Mouse (Mus musculus) forebrain, embryonic 10.5 days (tissue): ENCODE results near the gene Slc32a1. TPM values are rescaled to one million over a fixed set of nuclear protein-coding genes. Genes with fewer than 3 reads are reported as not detected.

Experiments used
- DNase-seq: peaks from one replicate; pipeline ENCODE4 v3.0.0-alpha.2; 2017; ENCODE audit warnings: low spot score; ENCODE audit errors: extremely low spot score
- H3K27ac ChIP-seq: fragments of 300-500 bp; sonication (generic); 2 replicates; pipeline ENCODE4 v1.5.1; 2016; ENCODE audit warnings: mild to moderate bottlenecking
- H3K27me3 ChIP-seq: fragments of 300-500 bp; sonication (generic); 2 replicates; pipeline ENCODE4 v1.6.1; 2016; ENCODE audit warnings: mild to moderate bottlenecking; ENCODE audit not compliant: poor library complexity, severe bottlenecking
- H3K36me3 ChIP-seq: fragments of 300-500 bp; sonication (generic); replicated peaks from 2 replicates; pipeline ENCODE4 v1.6.1; 2016; ENCODE audit warnings: mild to moderate bottlenecking, moderate library complexity
- H3K4me1 ChIP-seq: fragments of 300-500 bp; sonication (generic); 2 replicates; pipeline ENCODE4 v1.6.1; 2016
- H3K4me3 ChIP-seq: fragments of 300-500 bp; sonication (generic); 2 replicates; pipeline ENCODE4 v1.5.1; 2016; ENCODE audit warnings: mild to moderate bottlenecking, moderate library complexity
- H3K9me3 ChIP-seq: fragments of 300-500 bp; sonication (generic); 2 replicates; pipeline ENCODE4 v1.6.1; 2016; ENCODE audit warnings: mild to moderate bottlenecking, moderate library complexity
- WGBS: fragments of 180-500 bp; shearing (Covaris S2); methylation state at CpG from one replicate; pipeline ENCODE4 v1.1.7; 2016; 5-methylcytosine and 5-hydroxymethylcytosine counted together
- microRNA counts: library from miRNA; unstranded; fragments of <30 nt; microRNA quantifications from one replicate; lab custom pipeline; 2017
- microRNA-seq: library from miRNA; unstranded; fragments of <30 nt; microRNA quantifications from one replicate; pipeline ENCODE4, GENCODE M21; 2017
- polyA plus RNA-seq: library from polyadenylated mRNA; unstranded; fragments of >200 nt; fragmentation: Nextera tagmentation; extraction: Ambion mirVana; gene quantifications from 2 replicates; pipeline ENCODE4 v1.2.1, GENCODE M21; 2016

Gene Slc32a1
- polyA plus RNA-seq, 1 experiment from 2014 or later = 0.47 TPM

GRCm38 (mm10) chr2:158651159-158651908 is 40.8 kb downstream of the Slc32a1 start:
- Histone ChIP-seq H3K27ac (no peak overlapping the region), H3K9me3 (no peaks in the 10 kb centered on the region), H3K36me3 (no peaks in the 10 kb centered on the region), H3K27me3 (no peaks in the 10 kb centered on the region), H3K4me3 (no peak overlapping the region), H3K4me1 (peaks cover 9% of the 10 kb centered on the region; the same call in 1 of the 2 replicates)
- 63% methylated on average over 7 of the region's 7 CpGs for WGBS
- DNase-seq = no peak

DNA sequence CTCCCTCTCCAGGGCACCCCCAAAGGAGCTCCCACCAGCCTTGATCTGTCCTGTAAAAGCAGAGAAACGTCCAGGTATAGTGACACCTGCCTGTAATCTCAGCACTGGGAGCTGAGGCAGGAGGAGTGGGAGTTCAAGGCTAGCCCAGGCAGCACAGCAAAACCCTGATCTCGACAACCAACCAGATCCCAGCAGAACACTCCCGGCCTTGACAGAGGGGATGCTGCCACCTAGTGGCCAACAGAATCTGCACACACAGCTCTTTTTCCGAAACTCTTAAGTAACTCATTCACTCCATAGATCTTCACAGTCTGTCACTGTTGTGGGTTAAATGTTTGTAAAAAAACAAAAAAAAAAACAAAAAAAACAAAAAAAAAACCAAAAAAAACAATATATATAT is 42.4 kb downstream of the Slc32a1 start:
- Histone ChIP-seq H3K36me3 (no peaks in the 10 kb centered on the region), H3K9me3 (no peaks in the 10 kb centered on the region), H3K27me3 (no peaks in the 10 kb centered on the region), H3K4me1 (peaks cover 9% of the 10 kb centered on the region; the same call in 1 of the 2 replicates), H3K27ac (no peak overlapping the region), H3K4me3 (no peak overlapping the region)
- WGBS = 9% methylated on average over 4 of the region's 4 CpGs
- DNase-seq = peak; percentile 75

GRCm38 (mm10) chr2:158654717-158655116 is 44.1 kb downstream of the Slc32a1 start:
- no peaks in the 10 kb centered on the region for H3K27me3 ChIP-seq
- no peaks in the 10 kb centered on the region for H3K9me3 ChIP-seq
- H3K27ac ChIP-seq = no peak overlapping the region
- H3K36me3 ChIP-seq = no peaks in the 10 kb centered on the region
- WGBS = 89% methylated on average over 9 of the region's 9 CpGs
- no peak overlapping the region for H3K4me3 ChIP-seq
- no peak for DNase-seq
- H3K4me1 ChIP-seq = peaks cover 9% of the 10 kb centered on the region; the same call in 1 of the 2 replicates

- H3K9me3 ChIP-seq = no peaks in the 10 kb centered on the region
- no peak for DNase-seq
- 83% methylated on average over 4 of the region's 4 CpGs for WGBS
- no peak overlapping the region for H3K4me3 ChIP-seq
- H3K4me1 ChIP-seq = peaks cover 9% of the 10 kb centered on the region; the same call in 1 of the 2 replicates
- H3K27ac ChIP-seq = no peak overlapping the region
- H3K36me3 ChIP-seq = no peaks in the 10 kb centered on the region
- H3K27me3 ChIP-seq = no peaks in the 10 kb centered on the region
Measured at GRCm38 (mm10) chr2:158655806-158656205, 45.2 kb downstream of the Slc32a1 start.

DNA sequence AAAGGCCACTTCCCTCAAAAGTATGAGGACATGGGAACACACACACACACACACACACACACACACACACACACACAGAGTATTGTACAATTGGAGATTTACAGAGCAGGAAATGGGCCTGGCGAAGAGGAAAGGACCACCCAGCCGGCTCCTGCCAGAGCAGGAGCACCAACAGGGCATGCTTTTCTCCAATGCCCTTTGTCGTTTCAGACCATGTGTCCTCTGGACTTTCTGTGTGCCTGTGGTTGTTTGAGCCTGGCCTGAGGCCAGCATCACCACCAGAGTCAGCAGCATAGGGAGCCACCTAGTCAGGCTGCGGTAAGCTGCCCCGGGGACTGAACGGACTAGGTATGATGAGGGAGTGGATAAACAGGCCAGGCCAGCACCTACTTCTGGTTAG is 48.3 kb downstream of the Slc32a1 start:
- DNase-seq = no peak
- H3K27ac ChIP-seq = peak overlapping the region; percentile 8; the same call in 1 of the 2 replicates
- 66% methylated on average over 6 of the region's 6 CpGs for WGBS

DNA sequence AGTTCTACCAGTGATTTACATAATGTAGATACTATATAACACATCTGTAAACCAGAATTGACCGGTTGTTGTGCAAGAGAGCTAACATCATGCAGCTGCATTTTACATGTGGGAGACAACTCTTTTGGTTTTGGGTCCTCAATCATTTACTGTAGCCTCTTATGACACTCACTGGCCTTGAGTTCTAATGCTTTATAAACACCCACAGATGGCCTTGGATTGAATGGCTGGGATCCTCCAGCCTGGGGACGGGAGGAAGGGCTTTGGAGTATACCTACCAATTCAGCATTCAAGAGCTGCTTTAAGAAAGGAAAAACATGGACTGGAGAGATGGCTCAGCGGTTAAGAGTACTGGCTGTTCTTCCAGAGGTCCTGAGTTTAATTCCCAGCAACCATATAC is 48.8 kb downstream of the Slc32a1 start:
- no peak overlapping the region for H3K4me3 ChIP-seq
- H3K27me3 ChIP-seq = 0 out of 2 replicates have a peak, but pooled peaks cover 1% of the 10 kb centered on the region
- H3K36me3 ChIP-seq = no peaks in the 10 kb centered on the region
- no peak for DNase-seq
- 77% methylated on average over 3 of the region's 3 CpGs for WGBS
- no peak overlapping the region for H3K27ac ChIP-seq
- no peaks in the 10 kb centered on the region for H3K4me1 ChIP-seq
- H3K9me3 ChIP-seq = no peaks in the 10 kb centered on the region

More for the DNA sequence above, 48.3 kb downstream of the Slc32a1 start:
- Histone ChIP-seq H3K36me3 (no peaks in the 10 kb centered on the region), H3K4me1 (no peaks in the 10 kb centered on the region), H3K9me3 (no peaks in the 10 kb centered on the region), H3K4me3 (no peak overlapping the region), H3K27me3 (no peaks in the 10 kb centered on the region)

GRCm38 (mm10) chr2:158665098-158665497 is 54.5 kb downstream of the Slc32a1 start, which contains the start of gene Ppp1r16b:
Ppp1r16b (plus strand) TSS chr2:158665398.
- Histone ChIP-seq H3K27me3 (peaks cover 59% of the 10 kb centered on the region), H3K27ac (0 out of 2 replicates have a peak within 1 kb of the TSS, but pooled peaks have one; percentile 25), H3K4me1 (peaks cover 50% of the 10 kb centered on the region), H3K36me3 (no peaks in the 10 kb centered on the region), H3K9me3 (no peaks in the 10 kb centered on the region), H3K4me3 (no peak within 1 kb of the TSS)
- no peak for DNase-seq
- WGBS = 79% methylated on average over 4 of the region's 4 CpGs

MicroRNA genes within 50 kb of the gene (microRNA counts, 519-probe panel; counts per million panel counts)
- 341 counts per million, percentile 65 among the panel's probes with 10 or more counts for microRNA mmu-miR-3474 (lab: Ali Mortazavi, UCI)

Small RNAs within 50 kb of the gene (microRNA-seq; reads per million reads assigned to microRNA genes)
- 3.6 reads per million, percentile 5 among the genes with 10 or more reads in this experiment for gene Mir3474

Other genes starting within 250 kb of the Slc32a1 start
- gene Snhg11, start 235.1 kb upstream of the Slc32a1 start, polyA plus RNA-seq = 16.2 and 17.9 TPM in 2 replicates
- gene Ralgapb, start 200.9 kb upstream of the Slc32a1 start, polyA plus RNA-seq = 12.8 and 13.6 TPM in 2 replicates
- gene Adig, start 108.2 kb upstream of the Slc32a1 start, polyA plus RNA-seq = not detected in 2 replicates
- gene Arhgap40, start 98.0 kb upstream of the Slc32a1 start, polyA plus RNA-seq = 0.28 and 0.62 TPM in 2 replicates
- 14.1 and 17.0 TPM in 2 replicates for gene Actr5, start 14.1 kb downstream of the Slc32a1 start, polyA plus RNA-seq
- gene Ppp1r16b, start 54.6 kb downstream of the Slc32a1 start, polyA plus RNA-seq = 2.2 and 2.3 TPM in 2 replicates
- gene Fam83d, start 157.3 kb downstream of the Slc32a1 start, polyA plus RNA-seq = 49.1 and 49.8 TPM in 2 replicates
- gene Dhx35, start 184.0 kb downstream of the Slc32a1 start, polyA plus RNA-seq = 19.2 and 19.6 TPM in 2 replicates